Mouse (Mus musculus): Measurements from ENCODE around the gene Il22ra1. TPM values are rescaled to one million over a fixed set of nuclear protein-coding genes. Genes with fewer than 3 reads are reported as not detected.

The Il22ra1 gene
- polyA plus RNA-seq, 1 experiment from 2014 or later, result not detected

- WGBS, result 85% methylated on average over 4 of the region's 4 CpGs
- ATAC-seq (ENCODE audit: low read depth), result no peak
- no peak overlapping the region for H3K9ac ChIP-seq (replicated peaks; ENCODE audit: low read depth, low read length)
- no peak overlapping the region for H3K4me3 ChIP-seq (ENCODE audit: low read depth, low read length)
- H3K4me1 ChIP-seq (ENCODE audit: control insufficient read depth, insufficient read depth, low read length), result no peaks in the 10 kb centered on the region
- H3K4me2 ChIP-seq (ENCODE audit: low read depth, low read length), result no peak overlapping the region
- no peaks in the 10 kb centered on the region for H3K36me3 ChIP-seq (ENCODE audit: control insufficient read depth, insufficient read depth, low read length)
- peaks cover 4% of the 10 kb centered on the region; the same call in 1 of the 2 replicates for H3K27me3 ChIP-seq (ENCODE audit: control insufficient read depth, insufficient read depth, low read length)
- no peaks in the 10 kb centered on the region for H3K9me3 ChIP-seq (ENCODE audit: control insufficient read depth, low read length)
- H3K27ac ChIP-seq (ENCODE audit: low read depth, low read length), result no peak overlapping the region
Measured at GRCm38 (mm10) chr4:135692916-135693315, 35.1 kb upstream of the Il22ra1 start.

GRCm38 (mm10) chr4:135698498-135698897 is 29.5 kb upstream of the Il22ra1 start:
- Histone ChIP-seq H3K9me3 (ENCODE audit: control insufficient read depth, low read length) (no peaks in the 10 kb centered on the region), H3K4me2 (ENCODE audit: low read depth, low read length) (peak overlapping the region; percentile 23; the same call in 1 of the 2 replicates), H3K27me3 (ENCODE audit: control insufficient read depth, insufficient read depth, low read length) (no peaks in the 10 kb centered on the region), H3K4me1 (ENCODE audit: control insufficient read depth, insufficient read depth, low read length) (no peaks in the 10 kb centered on the region), H3K4me3 (ENCODE audit: low read depth, low read length) (no peak overlapping the region), H3K9ac (replicated peaks; ENCODE audit: low read depth, low read length) (no peak overlapping the region), H3K27ac (ENCODE audit: low read depth, low read length) (no peak overlapping the region), H3K36me3 (ENCODE audit: control insufficient read depth, insufficient read depth, low read length) (no peaks in the 10 kb centered on the region)
- ATAC-seq (ENCODE audit: low read depth), result no peak
- 87% methylated on average over 7 of the region's 7 CpGs for WGBS

GRCm38 (mm10) chr4:135703497-135703896 is 24.5 kb upstream of the Il22ra1 start:
- Histone ChIP-seq H3K4me1 (ENCODE audit: control insufficient read depth, insufficient read depth, low read length) (no peaks in the 10 kb centered on the region), H3K9me3 (ENCODE audit: control insufficient read depth, low read length) (no peaks in the 10 kb centered on the region), H3K9ac (replicated peaks; ENCODE audit: low read depth, low read length) (no peak overlapping the region), H3K27ac (ENCODE audit: low read depth, low read length) (no peak overlapping the region), H3K4me2 (ENCODE audit: low read depth, low read length) (no peak overlapping the region), H3K27me3 (ENCODE audit: control insufficient read depth, insufficient read depth, low read length) (no peaks in the 10 kb centered on the region), H3K36me3 (ENCODE audit: control insufficient read depth, insufficient read depth, low read length) (no peaks in the 10 kb centered on the region), H3K4me3 (ENCODE audit: low read depth, low read length) (no peak overlapping the region)
- no peak for ATAC-seq (ENCODE audit: low read depth)
- 81% methylated on average over 13 of the region's 13 CpGs for WGBS

- no peaks in the 10 kb centered on the region for H3K36me3 ChIP-seq (ENCODE audit: control insufficient read depth, insufficient read depth, low read length)
- 41% methylated on average over 6 of the region's 6 CpGs for WGBS
Measured at GRCm38 (mm10) chr4:135704016-135704415, 24.0 kb upstream of the Il22ra1 start.

GRCm38 (mm10) chr4:135706045-135706444 is 21.9 kb upstream of the Il22ra1 start:
- Histone ChIP-seq H3K4me2 (ENCODE audit: low read depth, low read length) (no peak overlapping the region), H3K4me1 (ENCODE audit: control insufficient read depth, insufficient read depth, low read length) (no peaks in the 10 kb centered on the region), H3K27ac (ENCODE audit: low read depth, low read length) (no peak overlapping the region), H3K4me3 (ENCODE audit: low read depth, low read length) (no peak overlapping the region), H3K9me3 (ENCODE audit: control insufficient read depth, low read length) (no peaks in the 10 kb centered on the region), H3K27me3 (ENCODE audit: control insufficient read depth, insufficient read depth, low read length) (no peaks in the 10 kb centered on the region), H3K36me3 (ENCODE audit: control insufficient read depth, insufficient read depth, low read length) (no peaks in the 10 kb centered on the region), H3K9ac (replicated peaks; ENCODE audit: low read depth, low read length) (no peak overlapping the region)
- 91% methylated on average over 6 of the region's 6 CpGs for WGBS
- no peak for ATAC-seq (ENCODE audit: low read depth)

More at GRCm38 (mm10) chr4:135704016-135704415, 24.0 kb upstream of the Il22ra1 start:
- ATAC-seq (ENCODE audit: low read depth), result no peak
- Histone ChIP-seq H3K9me3 (ENCODE audit: control insufficient read depth, low read length) (no peaks in the 10 kb centered on the region), H3K4me3 (ENCODE audit: low read depth, low read length) (no peak overlapping the region), H3K9ac (replicated peaks; ENCODE audit: low read depth, low read length) (no peak overlapping the region), H3K4me2 (ENCODE audit: low read depth, low read length) (no peak overlapping the region), H3K27ac (ENCODE audit: low read depth, low read length) (no peak overlapping the region), H3K4me1 (ENCODE audit: control insufficient read depth, insufficient read depth, low read length) (no peaks in the 10 kb centered on the region), H3K27me3 (ENCODE audit: control insufficient read depth, insufficient read depth, low read length) (no peaks in the 10 kb centered on the region)

- H3K36me3 ChIP-seq (ENCODE audit: control insufficient read depth, insufficient read depth, low read length), result no peaks in the 10 kb centered on the region
- H3K4me3 ChIP-seq (ENCODE audit: low read depth, low read length), result no peak overlapping the region
- ATAC-seq (ENCODE audit: low read depth), result 0 out of 2 replicates have a peak, but pooled peaks have one; percentile 54
- H3K9ac ChIP-seq (replicated peaks; ENCODE audit: low read depth, low read length), result no peak overlapping the region
- peak overlapping the region; percentile 9 for H3K4me2 ChIP-seq (ENCODE audit: low read depth, low read length)
- H3K27ac ChIP-seq (ENCODE audit: low read depth, low read length), result no peak overlapping the region
- no peaks in the 10 kb centered on the region for H3K27me3 ChIP-seq (ENCODE audit: control insufficient read depth, insufficient read depth, low read length)
- no peaks in the 10 kb centered on the region for H3K4me1 ChIP-seq (ENCODE audit: control insufficient read depth, insufficient read depth, low read length)
- 10% methylated on average over 8 of the region's 8 CpGs for WGBS
- no peaks in the 10 kb centered on the region for H3K9me3 ChIP-seq (ENCODE audit: control insufficient read depth, low read length)
Measured at GRCm38 (mm10) chr4:135709072-135709564, 18.9 kb upstream of the Il22ra1 start.

- no peaks in the 10 kb centered on the region for H3K4me1 ChIP-seq (ENCODE audit: control insufficient read depth, insufficient read depth, low read length)
- no peak overlapping the region for H3K4me3 ChIP-seq (ENCODE audit: low read depth, low read length)
- no peaks in the 10 kb centered on the region for H3K9me3 ChIP-seq (ENCODE audit: control insufficient read depth, low read length)
- no peaks in the 10 kb centered on the region for H3K27me3 ChIP-seq (ENCODE audit: control insufficient read depth, insufficient read depth, low read length)
- no peak for ATAC-seq (ENCODE audit: low read depth)
- WGBS, result 80% methylated on average over 11 of the region's 11 CpGs
- H3K36me3 ChIP-seq (ENCODE audit: control insufficient read depth, insufficient read depth, low read length), result no peaks in the 10 kb centered on the region
- H3K4me2 ChIP-seq (ENCODE audit: low read depth, low read length), result no peak overlapping the region
- H3K27ac ChIP-seq (ENCODE audit: low read depth, low read length), result no peak overlapping the region
- no peak overlapping the region for H3K9ac ChIP-seq (replicated peaks; ENCODE audit: low read depth, low read length)
Measured at GRCm38 (mm10) chr4:135709621-135710020, 18.4 kb upstream of the Il22ra1 start.

- 86% methylated on average over 3 of the region's 3 CpGs for WGBS
- Histone ChIP-seq H3K27ac (ENCODE audit: low read depth, low read length) (no peak overlapping the region), H3K9me3 (ENCODE audit: control insufficient read depth, low read length) (no peaks in the 10 kb centered on the region), H3K4me2 (ENCODE audit: low read depth, low read length) (no peak overlapping the region), H3K4me1 (ENCODE audit: control insufficient read depth, insufficient read depth, low read length) (no peaks in the 10 kb centered on the region), H3K27me3 (ENCODE audit: control insufficient read depth, insufficient read depth, low read length) (no peaks in the 10 kb centered on the region), H3K36me3 (ENCODE audit: control insufficient read depth, insufficient read depth, low read length) (no peaks in the 10 kb centered on the region), H3K9ac (replicated peaks; ENCODE audit: low read depth, low read length) (no peak overlapping the region), H3K4me3 (ENCODE audit: low read depth, low read length) (no peak overlapping the region)
- ATAC-seq (ENCODE audit: low read depth), result no peak
Measured at GRCm38 (mm10) chr4:135710392-135710791, 17.6 kb upstream of the Il22ra1 start.

GRCm38 (mm10) chr4:135714776-135715175 is 13.2 kb upstream of the Il22ra1 start:
- H3K4me3 ChIP-seq (ENCODE audit: low read depth, low read length), result no peak overlapping the region
- no peaks in the 10 kb centered on the region for H3K9me3 ChIP-seq (ENCODE audit: control insufficient read depth, low read length)
- no peak overlapping the region for H3K4me2 ChIP-seq (ENCODE audit: low read depth, low read length)
- H3K9ac ChIP-seq (replicated peaks; ENCODE audit: low read depth, low read length), result no peak overlapping the region
- no peaks in the 10 kb centered on the region for H3K36me3 ChIP-seq (ENCODE audit: control insufficient read depth, insufficient read depth, low read length)
- WGBS, result 89% methylated on average over 8 of the region's 8 CpGs
- H3K27me3 ChIP-seq (ENCODE audit: control insufficient read depth, insufficient read depth, low read length), result no peaks in the 10 kb centered on the region
- H3K27ac ChIP-seq (ENCODE audit: low read depth, low read length), result no peak overlapping the region
- H3K4me1 ChIP-seq (ENCODE audit: control insufficient read depth, insufficient read depth, low read length), result no peaks in the 10 kb centered on the region
- ATAC-seq (ENCODE audit: low read depth), result no peak

Measured in neural tube, embryonic 14.5 days (tissue).